Mouse (Mus musculus): ENCODE measurements at regions not wholly inside any gene's neighbourhood (a gene's known extent, or its start where the extent isn't known, plus 50 kb on each side); places are given as distances from the start of the nearest gene placed in this dataset.

DNA sequence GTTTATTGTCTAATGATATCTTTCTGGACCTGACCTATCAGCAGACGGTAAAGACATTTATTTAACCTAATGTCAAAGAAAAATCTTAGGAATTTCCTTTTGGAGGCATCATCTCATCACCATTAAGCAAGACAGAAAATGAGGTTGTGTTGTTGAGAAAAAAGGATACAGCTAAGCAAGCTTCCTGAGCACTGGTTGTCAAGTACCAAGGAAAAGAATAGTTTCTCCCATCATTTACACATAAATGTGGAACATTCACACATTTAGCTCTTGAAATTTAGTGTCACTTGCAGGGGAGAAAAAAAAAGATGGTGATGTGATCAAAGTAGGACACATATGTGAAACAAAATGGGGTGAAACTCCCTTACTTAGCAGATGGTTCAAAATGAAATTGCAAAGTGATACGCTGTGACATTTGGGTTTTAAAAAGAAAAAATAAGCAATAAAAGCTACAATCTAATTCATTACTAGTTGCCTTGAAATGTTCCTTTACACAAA, 157.7 kb upstream of the 1700009N14Rik start:
- ATAC-seq (ENCODE audit: low TSS enrichment) = peak; percentile 98

GRCm38 (mm10) chr4:39310131-39310530, 140.0 kb upstream of the 1700009N14Rik start:
- ATAC-seq (ENCODE audit: low TSS enrichment) = no peak

DNA sequence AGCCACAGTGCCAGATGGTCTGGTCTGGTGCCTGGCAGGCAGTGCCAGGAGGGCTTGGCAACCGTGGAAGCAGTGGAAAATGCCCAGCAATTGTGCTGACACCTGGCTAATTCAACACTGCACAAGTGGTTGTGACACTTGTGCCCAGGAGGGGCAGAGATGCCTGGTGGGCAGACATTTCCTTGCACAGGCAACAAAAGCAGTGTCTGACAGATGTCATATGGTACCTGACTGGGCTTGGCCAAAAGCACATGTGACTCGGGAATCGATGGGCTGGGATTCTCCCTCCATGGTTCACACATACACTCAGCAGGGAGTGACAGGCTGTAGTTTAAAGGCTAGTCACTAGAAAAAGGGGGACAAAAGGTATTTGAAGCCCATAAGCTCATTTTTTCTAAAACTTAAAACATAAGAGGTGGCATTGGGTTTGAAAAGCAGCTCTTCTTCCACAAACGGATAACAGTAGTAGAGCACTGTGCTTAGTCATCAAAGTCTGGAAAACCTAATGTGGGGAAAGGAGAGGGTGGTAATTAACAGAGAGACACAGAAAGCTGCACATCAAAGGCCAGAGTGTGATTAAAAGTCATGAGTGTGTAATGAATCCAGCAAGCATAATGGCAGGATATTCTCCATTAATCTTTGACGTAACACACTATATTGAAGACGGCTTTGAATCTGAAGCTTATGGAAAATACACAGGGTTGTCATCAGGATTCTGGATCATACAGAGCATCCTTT, 105.5 kb upstream of the 1700009N14Rik start:
- ATAC-seq (ENCODE audit: low TSS enrichment) = no peak; the same call in 1 of the 2 replicates

GRCm38 (mm10) chr4:39345139-39345412, 105.0 kb upstream of the 1700009N14Rik start:
- ATAC-seq (ENCODE audit: low TSS enrichment) = no peak

DNA sequence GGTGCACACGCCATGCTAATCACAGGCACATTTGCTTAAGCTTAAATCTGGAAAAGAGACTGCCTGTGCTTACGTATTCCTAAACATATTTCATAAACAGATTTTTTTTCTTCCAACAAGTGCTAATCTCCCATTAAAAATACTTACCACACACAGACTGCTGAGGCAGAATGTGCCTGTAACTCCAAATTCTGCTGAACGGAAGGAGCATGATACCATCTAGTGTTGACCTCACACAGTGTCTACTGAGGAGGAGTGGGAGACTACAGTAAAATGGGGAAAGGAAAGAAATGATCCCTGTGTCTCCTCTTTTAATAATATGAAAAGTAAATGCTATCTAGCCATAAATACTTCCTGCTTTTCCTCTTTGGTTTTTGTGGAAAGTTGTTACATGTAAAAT, 81.9 kb upstream of the 1700009N14Rik start:
- ATAC-seq (ENCODE audit: low TSS enrichment) = no peak

DNA sequence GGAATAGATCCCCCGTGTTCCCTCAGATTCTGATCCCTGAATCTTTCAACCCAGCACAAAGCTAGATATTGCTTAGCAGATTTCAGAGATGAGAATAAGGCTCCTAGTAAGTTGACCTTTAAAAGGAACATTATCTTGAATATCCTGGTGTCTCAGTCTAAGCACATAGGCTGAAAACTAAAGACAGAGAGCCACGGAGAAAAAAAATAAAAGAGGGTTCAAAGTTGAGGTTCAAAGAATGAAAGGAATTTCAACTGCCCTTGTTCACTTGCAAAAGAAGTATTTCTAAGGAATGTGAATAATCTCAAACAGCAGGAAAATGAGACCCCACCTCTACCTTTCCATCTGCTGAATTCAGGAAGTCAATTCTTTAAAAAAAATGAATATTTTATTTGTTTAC, 69.3 kb upstream of the 1700009N14Rik start:
- no peak for ATAC-seq (ENCODE audit: low TSS enrichment)

- peak; percentile 84 for ATAC-seq (ENCODE audit: low TSS enrichment)
Observed at GRCm38 (mm10) chr4:39398226-39398625, 51.9 kb upstream of the 1700009N14Rik start.

All from frontal cortex, adult (tissue).